Mouse (Mus musculus): Measurements from ENCODE around the gene Irs2. TPM values are rescaled to one million over a fixed set of nuclear protein-coding genes. Genes with fewer than 3 reads are reported as not detected.

Irs2 gene
- total and polyA plus RNA-seq, 2 experiments from 2014 or later = 1.6 to 39.3 TPM

GRCm38 (mm10) chr8:11044660-11045059 is 36.4 kb upstream of the Irs2 start:
- Histone ChIP-seq H3K9ac (replicated peaks; ENCODE audit: low read depth, low read length) (no peak overlapping the region), H3K27me3 (ENCODE audit: control insufficient read depth, insufficient read depth, low read length) (no peaks in the 10 kb centered on the region), H3K4me1 (ENCODE audit: control insufficient read depth, insufficient read depth) (no peaks in the 10 kb centered on the region), H3K27ac (ENCODE audit: low read depth) (no peak overlapping the region), H3K4me3 (ENCODE audit: low read depth, low read length) (no peak overlapping the region), H3K4me2 (ENCODE audit: low read depth, low read length) (no peak overlapping the region), H3K36me3 (replicated peaks; ENCODE audit: control insufficient read depth, insufficient read depth, low read length) (no peaks in the 10 kb centered on the region), H3K9me3 (replicated peaks; ENCODE audit: control insufficient read depth, low read length) (no peaks in the 10 kb centered on the region)
- DNase-seq (ENCODE audit: low spot score) (no peak), ATAC-seq (ENCODE audit: insufficient read depth, low read depth) (no peak)
- WGBS = 58% methylated on average over 11 of the region's 11 CpGs
- TF ChIP-seq CTCF (IDR thresholded peaks at IDR 0.05; ENCODE audit: low read depth) (no peak), EP300 (IDR thresholded peaks at IDR 0.05; ENCODE audit: low read depth) (no peak)

GRCm38 (mm10) chr8:11043591-11043990 is 35.3 kb upstream of the Irs2 start:
- Histone ChIP-seq H3K36me3 (replicated peaks; ENCODE audit: control insufficient read depth, insufficient read depth, low read length) (no peaks in the 10 kb centered on the region), H3K27ac (ENCODE audit: low read depth) (no peak overlapping the region), H3K4me2 (ENCODE audit: low read depth, low read length) (no peak overlapping the region), H3K4me1 (ENCODE audit: control insufficient read depth, insufficient read depth) (no peaks in the 10 kb centered on the region), H3K9me3 (replicated peaks; ENCODE audit: control insufficient read depth, low read length) (no peaks in the 10 kb centered on the region), H3K4me3 (ENCODE audit: low read depth, low read length) (no peak overlapping the region), H3K27me3 (ENCODE audit: control insufficient read depth, insufficient read depth, low read length) (no peaks in the 10 kb centered on the region), H3K9ac (replicated peaks; ENCODE audit: low read depth, low read length) (no peak overlapping the region)
- DNase-seq (ENCODE audit: low spot score) (no peak), ATAC-seq (ENCODE audit: insufficient read depth, low read depth) (no peak)
- 90% methylated on average over 4 of the region's 4 CpGs for WGBS
- TF ChIP-seq CTCF (IDR thresholded peaks at IDR 0.05; ENCODE audit: low read depth) = no peak
- no peak for TF ChIP-seq EP300 (IDR thresholded peaks at IDR 0.05; ENCODE audit: low read depth)

DNA sequence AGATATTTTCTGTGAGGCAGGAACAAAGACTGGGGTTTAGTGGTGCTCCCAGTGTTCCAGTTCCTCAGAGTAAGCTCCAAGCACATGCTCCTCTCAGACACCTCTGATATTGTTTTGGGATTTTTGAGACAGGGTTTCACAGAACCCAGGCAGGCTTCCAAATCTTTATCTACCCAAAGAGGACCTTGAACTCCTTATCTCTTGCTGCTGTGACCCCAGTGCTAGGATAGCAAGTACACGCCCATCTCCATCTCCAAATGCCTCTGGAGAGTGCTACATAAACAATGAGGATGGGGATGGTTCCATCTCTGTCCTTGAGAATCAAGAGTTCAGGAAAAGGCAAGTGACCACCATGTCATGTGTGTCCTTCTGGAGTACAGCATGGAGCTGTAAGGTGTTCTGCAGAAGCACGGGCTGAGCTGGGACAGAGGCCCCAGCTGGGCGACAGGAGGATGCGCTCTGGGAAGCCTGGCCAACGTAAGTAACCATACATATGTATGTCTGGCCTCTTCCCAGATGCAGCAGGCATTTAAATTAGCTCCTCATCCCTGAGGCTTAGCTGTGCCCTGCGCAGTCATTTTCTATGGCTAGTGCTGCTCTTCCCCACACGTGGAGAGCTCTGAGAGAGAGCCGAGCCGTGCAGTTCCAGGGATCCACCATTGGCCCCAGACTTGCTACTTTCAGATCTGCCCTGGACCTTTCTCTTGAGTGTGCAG is 34.8 kb upstream of the Irs2 start:
- no peaks in the 10 kb centered on the region for H3K4me1 ChIP-seq (ENCODE audit: control insufficient read depth, insufficient read depth)
- H3K4me3 ChIP-seq (ENCODE audit: low read depth, low read length) = no peak overlapping the region
- DNase-seq (ENCODE audit: low spot score) (no peak), ATAC-seq (ENCODE audit: insufficient read depth, low read depth) (no peak)
- no peak overlapping the region for H3K9ac ChIP-seq (replicated peaks; ENCODE audit: low read depth, low read length)
- TF ChIP-seq EP300 (IDR thresholded peaks at IDR 0.05; ENCODE audit: low read depth) = no peak
- no peak for TF ChIP-seq CTCF (IDR thresholded peaks at IDR 0.05; ENCODE audit: low read depth)
- no peaks in the 10 kb centered on the region for H3K9me3 ChIP-seq (replicated peaks; ENCODE audit: control insufficient read depth, low read length)
- H3K36me3 ChIP-seq (replicated peaks; ENCODE audit: control insufficient read depth, insufficient read depth, low read length) = no peaks in the 10 kb centered on the region
- 82% methylated on average over 9 of the region's 9 CpGs for WGBS
- H3K27ac ChIP-seq (ENCODE audit: low read depth) = no peak overlapping the region
- no peak overlapping the region for H3K4me2 ChIP-seq (ENCODE audit: low read depth, low read length)
- H3K27me3 ChIP-seq (ENCODE audit: control insufficient read depth, insufficient read depth, low read length) = no peaks in the 10 kb centered on the region

DNA sequence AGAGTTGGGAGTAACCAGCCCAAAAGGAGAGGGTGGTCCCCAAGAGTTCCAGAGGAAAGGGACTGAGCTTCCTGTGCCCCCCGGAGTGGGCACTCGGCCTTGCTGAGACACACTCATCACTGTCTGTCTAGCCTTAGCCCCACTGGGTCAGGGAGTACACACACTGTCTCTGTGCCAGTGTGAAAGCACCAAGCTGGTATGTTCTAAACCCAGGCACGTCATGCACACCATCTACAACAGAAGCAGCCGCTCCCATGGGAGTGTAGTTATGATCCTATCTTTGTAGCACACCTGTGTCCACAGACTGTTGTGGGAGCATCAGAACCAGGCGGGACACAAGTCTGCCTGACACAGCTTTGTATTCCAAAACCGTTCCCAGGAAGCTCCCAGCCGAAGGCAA is 31.8 kb upstream of the Irs2 start:
- H3K4me3 ChIP-seq (ENCODE audit: low read depth, low read length) = no peak overlapping the region
- TF ChIP-seq CTCF (IDR thresholded peaks at IDR 0.05; ENCODE audit: low read depth) (no peak), EP300 (IDR thresholded peaks at IDR 0.05; ENCODE audit: low read depth) (no peak)
- H3K27me3 ChIP-seq (ENCODE audit: control insufficient read depth, insufficient read depth, low read length) = no peaks in the 10 kb centered on the region
- no peak overlapping the region for H3K9ac ChIP-seq (replicated peaks; ENCODE audit: low read depth, low read length)
- H3K4me1 ChIP-seq (ENCODE audit: control insufficient read depth, insufficient read depth) = no peaks in the 10 kb centered on the region
- H3K36me3 ChIP-seq (replicated peaks; ENCODE audit: control insufficient read depth, insufficient read depth, low read length) = no peaks in the 10 kb centered on the region
- H3K27ac ChIP-seq (ENCODE audit: low read depth) = no peak overlapping the region
- no peaks in the 10 kb centered on the region for H3K9me3 ChIP-seq (replicated peaks; ENCODE audit: control insufficient read depth, low read length)
- H3K4me2 ChIP-seq (ENCODE audit: low read depth, low read length) = no peak overlapping the region
- ATAC-seq (ENCODE audit: insufficient read depth, low read depth) = no peak
- no peak for DNase-seq (ENCODE audit: low spot score)
- WGBS = 83% methylated on average over 7 of the region's 7 CpGs

- Histone ChIP-seq H3K9ac (replicated peaks; ENCODE audit: low read depth, low read length) (no peak overlapping the region), H3K27me3 (ENCODE audit: control insufficient read depth, insufficient read depth, low read length) (no peaks in the 10 kb centered on the region), H3K27ac (ENCODE audit: low read depth) (no peak overlapping the region), H3K9me3 (replicated peaks; ENCODE audit: control insufficient read depth, low read length) (no peaks in the 10 kb centered on the region), H3K4me1 (ENCODE audit: control insufficient read depth, insufficient read depth) (no peaks in the 10 kb centered on the region), H3K36me3 (replicated peaks; ENCODE audit: control insufficient read depth, insufficient read depth, low read length) (no peaks in the 10 kb centered on the region), H3K4me3 (ENCODE audit: low read depth, low read length) (no peak overlapping the region), H3K4me2 (ENCODE audit: low read depth, low read length) (no peak overlapping the region)
- no peak for DNase-seq (ENCODE audit: low spot score)
- no peak for ATAC-seq (ENCODE audit: insufficient read depth, low read depth)
- WGBS = 68% methylated on average over 5 of the region's 5 CpGs
- TF ChIP-seq EP300 (IDR thresholded peaks at IDR 0.05; ENCODE audit: low read depth) (no peak), CTCF (IDR thresholded peaks at IDR 0.05; ENCODE audit: low read depth) (no peak)
These were observed 30.5 kb upstream of the Irs2 start for GRCm38 (mm10) chr8:11038788-11039187.

DNA sequence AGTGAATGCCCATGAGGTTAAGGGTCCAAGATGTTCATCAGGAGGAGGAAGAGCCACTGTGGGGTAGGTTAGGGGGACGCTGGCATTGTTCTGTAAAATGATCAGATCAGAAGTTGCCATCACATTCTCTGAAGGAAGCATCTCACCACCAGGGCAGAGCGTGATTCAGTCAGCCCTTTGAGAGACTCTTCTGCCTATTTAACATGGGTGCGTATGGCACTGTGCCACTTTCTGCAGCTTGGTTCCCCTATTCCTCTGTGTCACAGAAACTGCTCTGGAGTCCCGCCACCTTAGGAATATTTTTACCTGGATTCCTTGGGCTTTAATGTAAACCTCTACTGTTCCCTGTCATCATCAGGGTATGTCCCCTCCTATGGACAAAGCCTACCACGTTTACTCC is 30.1 kb upstream of the Irs2 start:
- no peak for ATAC-seq (ENCODE audit: insufficient read depth, low read depth)
- no peak overlapping the region for H3K4me3 ChIP-seq (ENCODE audit: low read depth, low read length)
- H3K4me2 ChIP-seq (ENCODE audit: low read depth, low read length) = no peak overlapping the region
- H3K36me3 ChIP-seq (replicated peaks; ENCODE audit: control insufficient read depth, insufficient read depth, low read length) = no peaks in the 10 kb centered on the region
- H3K9ac ChIP-seq (replicated peaks; ENCODE audit: low read depth, low read length) = no peak overlapping the region
- no peaks in the 10 kb centered on the region for H3K27me3 ChIP-seq (ENCODE audit: control insufficient read depth, insufficient read depth, low read length)
- DNase-seq (ENCODE audit: low spot score) = no peak
- H3K4me1 ChIP-seq (ENCODE audit: control insufficient read depth, insufficient read depth) = no peaks in the 10 kb centered on the region
- no peaks in the 10 kb centered on the region for H3K9me3 ChIP-seq (replicated peaks; ENCODE audit: control insufficient read depth, low read length)
- H3K27ac ChIP-seq (ENCODE audit: low read depth) = no peak overlapping the region
- 79% methylated on average over 5 of the region's 5 CpGs for WGBS
- TF ChIP-seq EP300 (IDR thresholded peaks at IDR 0.05; ENCODE audit: low read depth) (no peak), CTCF (IDR thresholded peaks at IDR 0.05; ENCODE audit: low read depth) (no peak)

Data from heart, postnatal 0 days (tissue).